Mouse (Mus musculus) intestine, postnatal 0 days (tissue): ENCODE results near the gene Sh3bgrl2. TPM values are rescaled to one million over a fixed set of nuclear protein-coding genes. Genes with fewer than 3 reads are reported as not detected.

Source experiments
- ATAC-seq: fragments of 200-750 bp; cut with Nextera tagmentation; 2 replicates; pipeline ENCODE4 v1.8.0; 2017; ENCODE audit warnings: mild to moderate bottlenecking, moderate TSS enrichment, moderate library complexity
- H3K27ac ChIP-seq: fragments of 300-500 bp; sonication (generic); 2 replicates; pipeline ENCODE4 v1.5.1; 2014; ENCODE audit warnings: mild to moderate bottlenecking, low read depth, low read length, moderate library complexity
- H3K27me3 ChIP-seq: fragments of 300-500 bp; sonication (generic); replicated peaks from 2 replicates; pipeline ENCODE4 v1.6.1; 2014; ENCODE audit warnings: low read length, mixed read lengths; ENCODE audit not compliant: control insufficient read depth, insufficient read depth
- H3K36me3 ChIP-seq: fragments of 300-500 bp; sonication (generic); 2 replicates; pipeline ENCODE4 v1.6.1; 2014; ENCODE audit warnings: mild to moderate bottlenecking, moderate library complexity; ENCODE audit not compliant: control insufficient read depth, insufficient read depth
- H3K4me1 ChIP-seq: fragments of 300-500 bp; sonication (generic); replicated peaks from 2 replicates; pipeline ENCODE4 v1.6.1; 2014; ENCODE audit warnings: antibody characterized with exemption, low read length, mixed read lengths; ENCODE audit not compliant: control insufficient read depth, insufficient read depth
- H3K4me2 ChIP-seq: fragments of 300-500 bp; sonication (generic); replicated peaks from 2 replicates; pipeline ENCODE4 v1.6.1; 2014; ENCODE audit warnings: low read depth, mild to moderate bottlenecking, moderate library complexity
- H3K4me3 ChIP-seq: fragments of 300-500 bp; sonication (generic); 2 replicates; pipeline ENCODE4 v1.5.1; 2014; ENCODE audit warnings: low read depth, low read length
- H3K9ac ChIP-seq: fragments of 300-500 bp; sonication (generic); 2 replicates; pipeline ENCODE4 v1.6.1; 2014; ENCODE audit warnings: mild to moderate bottlenecking, low read depth, low read length
- H3K9me3 ChIP-seq: fragments of 300-500 bp; sonication (generic); 2 replicates; pipeline ENCODE4 v1.6.1; 2016; ENCODE audit warnings: mixed run types; ENCODE audit not compliant: control insufficient read depth
- CTCF ChIP-seq: sonication (generic); IDR thresholded peaks from 2 replicates; pipeline ENCODE4 v1.5.1; 2016; ENCODE audit warnings: low read depth, mild to moderate bottlenecking, control low read depth, antibody characterized with exemption, moderate library complexity
- WGBS: fragments of 180-500 bp; shearing (Covaris S2); extraction: QIAGEN DNeasy Blood & Tissue Kit; methylation state at CpG from one replicate; pipeline ENCODE4 v1.1.7; 2014; 5-methylcytosine and 5-hydroxymethylcytosine counted together
- polyA plus RNA-seq: library from polyadenylated mRNA; unstranded; fragments of >200 nt; fragmentation: Nextera tagmentation; extraction: Ambion mirVana; gene quantifications from 2 replicates; pipeline ENCODE4 v1.2.1, GENCODE M21; 2015

The Sh3bgrl2 gene
- polyA plus RNA-seq, 1 experiment from 2014 or later: 21.7 TPM

DNA sequence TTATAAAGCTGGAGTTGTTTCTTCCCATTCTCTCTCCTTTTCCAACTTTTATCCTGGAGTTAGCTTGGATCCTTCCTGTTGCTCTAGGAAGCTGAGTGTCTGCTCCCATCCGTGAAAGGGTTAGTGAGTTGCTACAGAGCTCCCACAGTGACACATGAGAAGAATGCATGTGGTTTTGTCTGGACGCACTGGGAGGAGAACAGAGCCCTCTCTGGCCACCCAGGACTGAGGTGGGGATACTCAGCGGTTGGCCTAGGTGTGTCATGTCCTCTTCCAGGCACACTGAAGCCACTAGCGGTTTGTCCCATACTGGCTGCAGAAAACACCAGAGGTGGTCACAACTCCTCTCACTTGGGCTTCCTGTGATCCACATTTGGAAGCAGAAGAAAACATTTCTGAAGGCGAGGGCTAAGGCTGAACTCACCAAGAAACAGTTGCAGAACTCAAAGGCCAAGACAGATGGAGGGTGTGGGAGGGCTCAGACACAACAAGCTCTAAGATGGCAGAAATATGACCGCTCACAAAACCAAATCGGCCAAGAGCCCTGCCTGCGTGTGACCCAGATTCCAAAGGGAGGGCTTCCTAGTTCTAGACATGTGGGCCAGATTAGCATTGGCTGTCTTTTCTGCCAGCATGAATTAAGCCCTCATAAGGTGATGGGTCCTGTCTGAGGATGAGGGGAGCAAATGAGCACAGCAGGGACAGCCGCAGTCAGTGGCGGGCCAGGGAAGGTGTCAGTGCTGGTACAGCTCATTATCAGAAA is 52.3 kb downstream of the Sh3bgrl2 start:
- H3K9ac ChIP-seq: no peak overlapping the region
- 81% methylated on average over 10 of the region's 10 CpGs for WGBS
- no peak overlapping the region for H3K27ac ChIP-seq
- no peak overlapping the region for H3K4me3 ChIP-seq
- no peak for TF ChIP-seq CTCF
- H3K27me3 ChIP-seq: no peaks in the 10 kb centered on the region
- no peak for ATAC-seq
- no peaks in the 10 kb centered on the region for H3K9me3 ChIP-seq
- H3K36me3 ChIP-seq: no peaks in the 10 kb centered on the region
- H3K4me1 ChIP-seq: no peaks in the 10 kb centered on the region
- no peak overlapping the region for H3K4me2 ChIP-seq

GRCm38 (mm10) chr9:83602176-83602770 is 54.1 kb downstream of the Sh3bgrl2 start:
- H3K4me3 ChIP-seq: no peak overlapping the region
- H3K9me3 ChIP-seq: no peaks in the 10 kb centered on the region
- ATAC-seq: no peak
- H3K4me2 ChIP-seq: no peak overlapping the region
- no peaks in the 10 kb centered on the region for H3K27me3 ChIP-seq
- no peak for TF ChIP-seq CTCF
- H3K36me3 ChIP-seq: no peaks in the 10 kb centered on the region
- H3K4me1 ChIP-seq: no peaks in the 10 kb centered on the region
- 73% methylated on average over 6 of the region's 6 CpGs for WGBS
- no peak overlapping the region for H3K9ac ChIP-seq
- H3K27ac ChIP-seq: no peak overlapping the region

- Histone ChIP-seq H3K27me3 (no peaks in the 10 kb centered on the region), H3K4me3 (no peak overlapping the region), H3K4me2 (no peak overlapping the region), H3K27ac (no peak overlapping the region), H3K9me3 (no peaks in the 10 kb centered on the region), H3K36me3 (no peaks in the 10 kb centered on the region), H3K4me1 (no peaks in the 10 kb centered on the region), H3K9ac (no peak overlapping the region)
- TF ChIP-seq CTCF: no peak
- 76% methylated on average over 2 of the region's 2 CpGs for WGBS
- no peak for ATAC-seq
Observed at GRCm38 (mm10) chr9:83603159-83603558, 55.0 kb downstream of the Sh3bgrl2 start.

DNA sequence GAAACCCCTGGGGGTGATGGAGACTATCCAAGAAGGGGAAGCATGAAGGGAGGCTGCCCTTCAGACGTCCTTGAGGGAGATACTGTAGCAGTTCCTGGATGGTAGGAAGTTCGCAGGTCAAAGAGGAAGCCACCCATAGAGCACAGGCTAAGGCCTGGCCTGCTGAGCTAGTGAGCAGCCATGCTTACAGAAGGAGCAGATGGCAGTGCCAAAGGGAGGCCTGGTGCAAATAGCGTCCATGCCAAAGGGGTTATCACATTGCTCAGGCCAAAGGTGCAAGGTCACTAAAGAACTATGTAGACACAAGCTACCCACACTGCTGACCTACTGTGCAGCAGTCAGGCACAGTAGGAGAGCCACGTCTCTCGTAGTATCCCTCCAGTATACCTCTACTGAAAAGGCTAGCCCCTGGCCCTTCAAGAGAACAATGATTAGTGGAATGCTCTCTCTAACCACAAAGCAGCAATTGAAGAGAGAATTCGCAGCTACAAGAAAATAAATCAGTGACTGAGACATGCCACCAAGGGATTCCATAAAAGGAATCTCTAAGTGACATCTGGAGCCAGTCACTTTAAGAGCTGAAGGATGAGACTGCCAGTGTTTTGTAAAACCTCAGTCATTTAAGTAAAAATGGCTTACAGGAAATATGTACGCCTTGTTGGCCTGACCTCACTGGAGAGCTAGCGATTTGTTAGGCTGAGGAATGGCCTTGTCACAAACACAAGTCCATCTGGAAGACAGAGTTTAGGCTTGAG is 57.9 kb downstream of the Sh3bgrl2 start:
- no peak overlapping the region for H3K9ac ChIP-seq
- no peaks in the 10 kb centered on the region for H3K36me3 ChIP-seq
- WGBS: 64% methylated on average over 8 of the region's 8 CpGs
- no peak for ATAC-seq
- no peak overlapping the region for H3K27ac ChIP-seq
- H3K27me3 ChIP-seq: no peaks in the 10 kb centered on the region
- H3K4me2 ChIP-seq: no peak overlapping the region
- H3K4me3 ChIP-seq: no peak overlapping the region
- H3K4me1 ChIP-seq: no peaks in the 10 kb centered on the region
- no peak for TF ChIP-seq CTCF
- H3K9me3 ChIP-seq: no peaks in the 10 kb centered on the region

DNA sequence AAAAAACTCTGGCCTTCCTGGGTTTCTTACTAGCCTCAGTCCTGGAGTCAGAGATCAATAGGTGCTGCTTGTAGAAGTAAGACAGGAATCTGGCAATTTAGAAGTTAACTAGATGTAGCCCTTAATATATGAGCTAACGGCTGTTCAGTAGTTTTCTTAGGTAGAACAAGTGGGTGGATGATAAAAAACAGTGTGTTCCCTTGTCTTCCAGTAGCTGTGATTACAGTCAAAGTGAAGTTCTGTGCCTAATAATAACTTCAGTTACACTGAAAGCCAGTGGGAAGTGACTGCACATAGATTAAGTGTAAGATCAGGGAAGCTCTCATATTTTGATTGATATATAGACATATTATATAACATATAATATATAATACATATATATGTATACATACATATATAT is 60.0 kb downstream of the Sh3bgrl2 start:
- no peak for TF ChIP-seq CTCF
- 78% methylated on average over 1 of the region's 1 CpGs for WGBS
- Histone ChIP-seq H3K27ac (no peak overlapping the region), H3K27me3 (no peaks in the 10 kb centered on the region), H3K4me2 (no peak overlapping the region), H3K9ac (no peak overlapping the region), H3K4me1 (no peaks in the 10 kb centered on the region), H3K4me3 (no peak overlapping the region), H3K36me3 (no peaks in the 10 kb centered on the region), H3K9me3 (no peaks in the 10 kb centered on the region)
- ATAC-seq: no peak
